Mouse (Mus musculus) liver, embryonic 14.5 days (tissue): ENCODE results near the gene Tmod4. TPM values are rescaled to one million over a fixed set of nuclear protein-coding genes. Genes with fewer than 3 reads are reported as not detected.

ENCODE experiments used
- ATAC-seq: fragments of 200-750 bp; cut with Nextera tagmentation; 2 replicates; pipeline ENCODE4 v1.8.0; 2017; ENCODE audit warnings: moderate number of reproducible peaks, mild to moderate bottlenecking, moderate library complexity; ENCODE audit not compliant: insufficient read depth
- DNase-seq, 3 experiments: peaks; one replicate each; pipeline ENCODE4 v3.0.0-alpha.2; 2012 to 2013; ENCODE audit warnings: low read depth in 3 of 3, low spot score in 3 of 3
- H3K27ac ChIP-seq: fragments of 300-500 bp; sonication (generic); 2 replicates; pipeline ENCODE4 v1.5.1; 2014; ENCODE audit warnings: moderate library complexity, mild to moderate bottlenecking, control low read depth, inconsistent platforms
- H3K27me3 ChIP-seq: fragments of 300-500 bp; sonication (generic); 2 replicates; pipeline ENCODE4 v1.6.1; 2014; ENCODE audit warnings: mild to moderate bottlenecking, low read length, moderate library complexity; ENCODE audit not compliant: control insufficient read depth, insufficient read depth
- H3K36me3 ChIP-seq: fragments of 300-500 bp; sonication (generic); replicated peaks from 2 replicates; pipeline ENCODE4 v1.6.1; 2014; ENCODE audit warnings: low read depth; ENCODE audit not compliant: control insufficient read depth, insufficient read depth
- H3K4me1 ChIP-seq, 2 experiments: fragments of 200-500 bp in 1 of 2; fragments of 300-500 bp in 1 of 2; sonication (generic) in 1 of 2; replicated peaks; 2 replicates each; pipeline ENCODE4 v1.6.1; 2012 to 2014; ENCODE audit warnings: antibody characterized with exemption in 1 of 2, inconsistent platforms in 1 of 2, low read length in 1 of 2; ENCODE audit not compliant: control insufficient read depth in 2 of 2, insufficient read depth in 2 of 2
- H3K4me2 ChIP-seq: fragments of 300-500 bp; sonication (generic); 2 replicates; pipeline ENCODE4 v1.6.1; 2014; ENCODE audit warnings: low read depth, mild to moderate bottlenecking, control low read depth, moderate library complexity
- H3K4me3 ChIP-seq, 2 experiments: fragments of 200-500 bp in 1 of 2; fragments of 300-500 bp in 1 of 2; sonication (generic) in 1 of 2; 2 replicates each; pipeline ENCODE4 v1.5.1; 2012 to 2014; ENCODE audit warnings: low read depth in 2 of 2, low read length in 2 of 2, mild to moderate bottlenecking in 2 of 2, control low read depth in 1 of 2, inconsistent platforms in 1 of 2, moderate library complexity in 1 of 2; ENCODE audit not compliant: insufficient read depth in 1 of 2
- H3K9ac ChIP-seq: fragments of 300-500 bp; sonication (generic); replicated peaks from 2 replicates; pipeline ENCODE4 v1.6.1; 2014; ENCODE audit warnings: mild to moderate bottlenecking, control low read depth, moderate library complexity
- H3K9me3 ChIP-seq: fragments of 300-500 bp; sonication (generic); 2 replicates; pipeline ENCODE4 v1.6.1; 2016; ENCODE audit warnings: low read length, mixed read lengths; ENCODE audit not compliant: control insufficient read depth
- CTCF ChIP-seq: IDR thresholded peaks from 2 replicates; pipeline ENCODE4 v1.5.1; 2016; ENCODE audit warnings: antibody characterized with exemption, low read depth, control low read depth
- EP300 ChIP-seq: IDR thresholded peaks from 2 replicates; pipeline ENCODE4 v1.6.1; 2016; ENCODE audit warnings: antibody characterized with exemption, low read depth
- WGBS: fragments of 180-500 bp; shearing (Covaris S2); extraction: QIAGEN DNeasy Blood & Tissue Kit; methylation state at CpG from one replicate; pipeline ENCODE4 v1.1.7; 2014; ENCODE audit not compliant: insufficient replicate concordance; 5-methylcytosine and 5-hydroxymethylcytosine counted together
- polyA plus RNA-seq, 2 experiments: library from polyadenylated mRNA; depleted of rRNA in 1 of 2; stranded (reverse) in 1 of 2; unstranded in 1 of 2; fragments of >200 nt; fragmentation: Nextera tagmentation in 1 of 2; extraction: Ambion mirVana in 1 of 2; gene quantifications; 2 replicates each; pipeline versions ENCODE4 v1.2.1 to v1.2.3; 2012 to 2014

The Tmod4 gene
- polyA plus RNA-seq (2012; rRNA removed) (0.11 and 0.32 TPM in 2 replicates), polyA plus RNA-seq (2014; fragmentation: Nextera tagmentation; extraction: Ambion mirVana) (0.15 and 0.23 TPM in 2 replicates)

GRCm38 (mm10) chr3:95124246-95124645, at the start of gene Tmod4:
Gene Tmod4 (plus strand): TSS chr3:95124476.
- Histone ChIP-seq H3K27ac (no peak within 1 kb of the TSS), H3K27me3 (no peaks in the 10 kb centered on the region), H3K4me1 (no peaks in the 10 kb centered on the region), H3K4me3 (no peak within 1 kb of the TSS), H3K9me3 (no peaks in the 10 kb centered on the region), H3K36me3 (peaks cover 13% of the 10 kb centered on the region), H3K9ac (no peak within 1 kb of the TSS), H3K4me2 (no peak within 1 kb of the TSS)
- no peak for DNase-seq
- WGBS, result 64% methylated on average over 6 of the region's 6 CpGs
- ATAC-seq, result no peak
- TF ChIP-seq CTCF (peak; percentile 66), EP300 (no peak)

- DNase-seq, result no peak
- Histone ChIP-seq H3K36me3 (no peaks in the 10 kb centered on the region; the same call in none of the 2 replicates), H3K9ac (no peak overlapping the region), H3K9me3 (no peaks in the 10 kb centered on the region), H3K4me3 (no peak overlapping the region), H3K4me1 (no peaks in the 10 kb centered on the region), H3K27ac (no peak overlapping the region), H3K4me2 (no peak overlapping the region), H3K27me3 (no peaks in the 10 kb centered on the region)
- no peak for TF ChIP-seq EP300
- TF ChIP-seq CTCF, result no peak
- 87% methylated on average over 1 of the region's 1 CpGs for WGBS
- no peak for ATAC-seq
Observed at GRCm38 (mm10) chr3:95088071-95088470, 36.2 kb upstream of the Tmod4 start.

DNA sequence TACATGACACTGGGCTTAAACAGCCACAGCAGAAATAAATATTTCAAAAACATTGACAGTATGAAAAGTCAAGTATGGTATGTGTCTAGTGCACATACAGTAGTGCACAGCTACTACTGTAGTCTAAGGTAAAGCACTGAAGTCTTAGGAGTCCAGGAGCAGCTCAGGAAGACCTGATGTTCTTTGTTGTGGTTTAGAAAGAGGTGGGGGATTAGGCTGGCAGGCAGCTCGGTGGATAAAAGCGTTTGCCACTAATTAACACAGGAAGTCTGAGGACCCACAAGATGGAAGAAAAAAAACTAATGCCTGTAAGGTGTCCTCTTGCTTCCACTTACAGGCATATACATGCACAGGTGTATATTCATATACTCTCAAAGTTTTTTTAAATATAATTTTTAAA, 23.4 kb upstream of the Tmod4 start:
- peaks cover 10% of the 10 kb centered on the region for H3K36me3 ChIP-seq
- peaks cover 7 to 12% of the 10 kb centered on the region in 2 experiments for H3K4me1 ChIP-seq

DNA sequence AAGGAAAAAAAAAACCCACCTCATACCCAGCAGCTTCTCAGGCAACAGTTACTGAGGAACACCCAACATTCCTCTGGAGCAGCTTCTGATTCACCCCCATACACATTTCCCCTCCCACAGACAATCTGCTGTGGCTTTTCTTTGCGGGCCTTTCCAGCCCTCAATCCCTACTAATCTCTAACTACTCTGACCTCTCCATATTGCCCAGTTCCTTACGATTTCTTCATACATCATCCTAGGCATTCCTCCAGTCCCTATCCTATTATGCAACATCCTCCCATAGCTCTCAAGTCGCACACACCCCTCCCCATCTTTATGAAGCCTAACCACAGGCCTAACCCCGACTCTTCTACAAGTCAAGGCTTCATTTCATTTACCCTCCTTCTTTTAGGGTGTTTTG, 19.2 kb upstream of the Tmod4 start:
- Histone ChIP-seq H3K9ac (peak overlapping the region; percentile 76), H3K4me2 (peak overlapping the region; percentile 97), H3K27me3 (no peaks in the 10 kb centered on the region), H3K27ac (peak overlapping the region; percentile 85), H3K4me1 (peaks cover 7 to 23% of the 10 kb centered on the region in 2 experiments), H3K4me3 (peak overlapping the region; percentile 67 to 91), H3K36me3 (no peaks in the 10 kb centered on the region), H3K9me3 (no peaks in the 10 kb centered on the region)
- DNase-seq (no peak), ATAC-seq (no peak)
- no peak for TF ChIP-seq CTCF
- TF ChIP-seq EP300, result no peak
- 11% methylated on average over 4 of the region's 4 CpGs for WGBS

More for the DNA sequence above, 23.4 kb upstream of the Tmod4 start:
- Histone ChIP-seq H3K9me3 (no peaks in the 10 kb centered on the region), H3K4me2 (no peak overlapping the region), H3K4me3 (no peak overlapping the region), H3K9ac (no peak overlapping the region), H3K27ac (no peak overlapping the region), H3K27me3 (no peaks in the 10 kb centered on the region)
- no peak for DNase-seq
- WGBS, result 11% methylated on average over 2 of the region's 2 CpGs
- ATAC-seq, result no peak
- TF ChIP-seq EP300 (no peak), CTCF (no peak)

GRCm38 (mm10) chr3:95105586-95106337, 18.5 kb upstream of the Tmod4 start:
- peak overlapping the region; percentile 85 for H3K27ac ChIP-seq
- no peaks in the 10 kb centered on the region for H3K9me3 ChIP-seq
- peak in 1 of 3 experiments; percentile 37 for DNase-seq
- H3K27me3 ChIP-seq, result no peaks in the 10 kb centered on the region
- TF ChIP-seq CTCF (no peak), EP300 (no peak)
- ATAC-seq, result no peak; the same call in 1 of the 2 replicates
- under 1% methylated on average over 16 of the region's 16 CpGs for WGBS
- H3K4me3 ChIP-seq, result peak overlapping the region; percentile 67 to 91
- peak overlapping the region; percentile 76 for H3K9ac ChIP-seq
- peak overlapping the region; percentile 97 for H3K4me2 ChIP-seq
- peaks cover 7 to 23% of the 10 kb centered on the region in 2 experiments for H3K4me1 ChIP-seq
- no peaks in the 10 kb centered on the region for H3K36me3 ChIP-seq
